Mouse (Mus musculus) fat pad, adult 2 months (tissue): ENCODE measurements around the gene Ntn4.

Experiments used
- DNase-seq: peaks from one replicate; pipeline ENCODE4 v3.0.0-alpha.2; 2011; ENCODE audit warnings: low read depth, low spot score; ENCODE audit errors: extremely low read depth

The Ntn4 gene

DNA sequence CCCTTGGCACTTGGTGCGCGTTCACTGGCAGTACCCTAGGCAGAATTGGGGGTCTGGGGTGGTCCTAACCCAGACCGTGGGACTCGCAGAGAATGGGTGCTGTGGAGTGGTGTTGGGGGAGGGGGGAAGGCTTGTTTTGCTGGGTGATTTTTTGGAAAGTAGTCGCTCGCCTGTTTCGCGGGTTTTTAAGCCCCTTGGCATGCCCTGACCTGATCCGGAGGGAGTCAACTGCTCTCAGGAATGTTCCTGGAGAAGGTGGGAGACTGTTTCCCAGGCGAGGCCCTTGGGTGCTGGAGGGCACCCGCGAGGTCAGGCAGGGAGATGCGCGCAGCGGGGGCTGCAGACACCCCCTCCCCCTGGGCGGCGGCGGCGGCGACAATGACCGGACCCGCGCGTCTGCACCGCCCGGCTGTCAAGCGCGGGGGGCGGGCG lies at the start of gene Ntn4:
Ntn4 (plus strand) TSS at position 161 of the 432 bp plus-strand sequence.
- no peak for DNase-seq

DNA sequence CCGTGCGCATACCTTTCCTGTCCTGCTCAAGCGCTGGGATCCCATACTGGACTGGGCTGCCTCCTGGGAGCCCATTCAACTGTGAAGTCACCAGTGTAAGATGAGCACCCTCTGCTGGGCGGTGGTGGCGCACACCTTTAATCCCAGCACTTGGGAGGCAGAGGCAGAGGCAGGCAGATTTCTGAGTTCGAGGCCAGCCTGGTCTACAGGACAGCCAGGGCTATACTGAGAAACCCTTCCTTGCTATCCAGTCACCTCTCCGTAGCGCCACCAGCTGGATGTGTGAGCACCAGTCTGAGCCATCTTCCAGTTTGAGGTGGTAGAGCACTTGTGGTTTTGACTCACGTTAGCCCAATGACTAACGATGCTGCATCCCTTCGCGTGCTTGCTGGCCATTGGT lies 48.0 kb upstream of the Ntn4 start:
- DNase-seq: no peak

DNA sequence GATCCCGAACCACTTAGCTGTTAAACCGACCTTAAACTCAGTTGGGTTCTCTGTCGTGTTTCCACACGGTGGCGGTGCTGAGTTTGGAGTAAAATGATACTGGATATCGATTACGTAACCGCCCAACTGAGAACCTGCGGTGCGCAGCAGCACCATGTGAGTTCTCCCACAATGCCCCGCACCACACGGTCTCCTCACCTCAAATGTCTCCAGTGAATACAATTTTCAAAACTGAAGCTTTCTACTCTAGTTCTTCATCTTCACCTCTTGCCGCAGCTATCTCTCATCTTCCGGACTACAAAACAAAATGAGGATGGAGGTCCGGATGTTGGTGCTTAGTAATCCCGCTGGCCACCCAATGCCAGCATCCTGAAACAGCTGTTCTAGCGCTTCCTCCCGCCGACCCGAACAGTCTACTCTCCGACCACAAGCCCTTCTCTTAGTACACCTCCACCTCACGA lies 46.4 kb upstream of the Ntn4 start:
- no peak for DNase-seq

DNA sequence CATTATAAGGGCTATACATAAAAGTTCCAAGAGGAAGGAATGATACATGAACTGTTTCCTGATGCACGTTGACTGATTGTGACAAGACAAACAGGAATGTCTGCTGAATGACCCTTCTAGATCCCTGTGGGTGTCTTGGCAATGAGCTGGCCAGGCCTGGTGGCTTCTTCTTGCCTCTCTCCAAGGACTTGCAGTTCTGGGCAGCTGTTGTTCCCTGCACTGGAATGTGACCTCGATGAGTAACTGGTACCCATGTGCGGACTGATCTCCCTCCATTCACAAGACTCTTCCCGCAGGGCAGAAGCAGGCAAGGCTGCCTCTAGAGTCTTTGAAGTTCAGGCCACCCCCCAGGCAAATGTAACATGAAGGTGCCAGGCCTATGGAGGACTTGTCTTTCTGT lies 44.6 kb upstream of the Ntn4 start:
- peak; percentile 39 for DNase-seq

DNA sequence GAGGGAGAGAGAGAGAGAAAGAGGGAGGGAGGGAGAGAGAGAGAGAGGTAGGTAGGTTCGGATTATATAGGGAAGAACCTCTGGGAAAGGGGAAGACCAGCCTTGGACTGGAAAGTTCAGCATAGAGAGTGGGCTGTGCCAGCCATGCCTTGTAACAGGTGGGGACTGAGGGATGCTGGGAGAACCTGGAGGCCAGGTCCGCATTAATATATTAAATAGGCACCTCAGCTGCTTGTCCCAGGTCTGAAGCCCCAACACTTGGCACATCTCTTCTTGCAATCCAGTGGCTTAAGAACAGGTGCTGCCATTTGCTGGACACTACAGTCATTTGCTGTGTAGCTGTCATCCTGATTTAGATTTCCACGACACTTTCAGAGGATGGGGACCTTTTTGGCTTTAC lies 43.8 kb upstream of the Ntn4 start:
- DNase-seq: no peak

DNA sequence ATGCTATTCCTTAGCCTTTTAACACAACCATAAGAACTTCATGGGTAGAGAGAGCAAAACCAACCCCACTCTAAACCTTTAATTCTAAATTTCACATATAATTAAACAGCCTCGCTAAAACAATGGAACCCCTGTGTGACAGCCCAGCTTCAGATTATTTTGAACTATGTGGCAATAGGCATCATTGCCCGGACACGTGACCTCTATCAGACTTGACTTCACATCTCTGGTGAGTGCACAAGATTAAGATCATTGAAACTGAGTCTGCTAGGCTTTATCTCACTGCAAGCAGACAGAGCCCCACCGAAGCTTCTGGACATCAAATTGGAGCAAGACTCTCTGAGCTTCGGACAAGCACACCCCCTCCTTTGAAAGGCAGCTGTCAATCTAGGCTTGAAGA lies 38.2 kb upstream of the Ntn4 start:
- DNase-seq: no peak

DNA sequence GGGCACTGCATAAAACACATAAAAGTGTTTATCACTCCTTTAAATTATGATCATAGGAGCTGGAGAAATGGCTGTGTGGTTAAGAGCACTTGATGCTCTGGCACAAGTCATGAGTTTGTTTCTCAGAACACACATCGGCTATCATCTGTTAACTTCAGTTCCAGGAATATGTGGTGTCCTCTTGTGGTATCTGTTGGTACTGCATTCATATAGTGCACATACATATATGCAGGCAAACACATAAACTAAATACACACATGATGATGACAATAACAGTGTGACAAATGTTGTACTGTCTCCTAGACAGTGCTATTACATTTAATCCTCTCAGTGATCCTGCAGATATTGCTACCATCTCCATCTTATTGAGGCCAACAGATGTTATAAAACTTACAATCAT lies 37.2 kb upstream of the Ntn4 start:
- no peak for DNase-seq

DNA sequence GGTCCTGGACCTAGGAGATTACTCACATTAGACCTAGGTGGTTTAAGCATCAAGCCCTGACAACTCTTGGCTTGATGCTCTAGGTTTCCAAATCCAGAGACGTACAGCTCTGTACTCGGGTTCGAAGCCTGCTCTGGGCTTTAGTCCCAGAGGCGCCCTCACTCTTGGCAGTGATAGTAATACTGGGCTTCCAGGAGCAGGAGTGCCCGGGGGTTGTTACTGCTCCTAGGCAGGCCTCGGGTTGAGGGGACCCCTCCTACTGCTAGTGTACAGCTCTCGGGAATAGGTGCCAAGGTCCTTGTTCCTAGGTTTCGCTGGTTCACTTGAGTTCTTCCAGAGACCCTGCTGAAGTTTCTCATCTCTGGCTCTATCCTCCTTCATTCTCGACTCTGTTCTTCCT lies 34.2 kb upstream of the Ntn4 start:
- DNase-seq: no peak

DNA sequence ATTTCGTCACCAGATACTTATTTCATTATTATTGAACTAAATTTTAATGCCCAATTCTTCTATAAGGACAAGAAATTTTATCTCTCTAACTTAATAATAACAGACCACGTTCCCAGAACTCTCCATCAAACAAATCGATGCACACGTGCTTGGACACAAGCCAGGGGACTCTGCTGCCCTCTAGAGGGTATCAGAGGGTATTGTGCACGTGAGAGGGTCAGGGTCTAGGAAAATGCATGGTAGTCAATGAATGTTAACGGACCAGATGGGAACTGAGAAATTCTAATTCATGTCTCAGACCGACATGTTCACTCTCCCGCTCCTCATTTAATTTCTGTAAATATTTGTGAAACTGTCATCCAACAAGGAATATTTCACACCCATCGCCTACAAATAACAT lies 32.4 kb upstream of the Ntn4 start:
- no peak for DNase-seq

DNA sequence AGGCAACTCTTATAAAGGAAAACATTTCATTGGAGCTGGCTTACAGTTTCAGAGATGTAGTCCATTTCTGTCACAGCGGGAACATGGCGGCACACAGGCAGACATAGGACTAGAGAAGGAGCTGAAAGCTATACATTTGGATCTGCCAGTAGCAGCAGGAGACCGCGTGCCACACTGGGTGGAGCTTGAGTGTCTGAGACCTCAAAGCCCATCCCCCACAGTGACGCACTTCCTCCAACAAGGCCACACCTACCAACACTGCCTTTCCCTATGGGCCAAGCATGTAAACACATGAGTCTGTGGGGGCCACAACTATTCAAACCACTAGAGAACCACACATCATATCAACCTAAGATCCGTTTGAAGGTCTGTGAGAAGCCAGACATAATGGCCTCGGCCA lies 31.2 kb upstream of the Ntn4 start:
- no peak for DNase-seq

DNA sequence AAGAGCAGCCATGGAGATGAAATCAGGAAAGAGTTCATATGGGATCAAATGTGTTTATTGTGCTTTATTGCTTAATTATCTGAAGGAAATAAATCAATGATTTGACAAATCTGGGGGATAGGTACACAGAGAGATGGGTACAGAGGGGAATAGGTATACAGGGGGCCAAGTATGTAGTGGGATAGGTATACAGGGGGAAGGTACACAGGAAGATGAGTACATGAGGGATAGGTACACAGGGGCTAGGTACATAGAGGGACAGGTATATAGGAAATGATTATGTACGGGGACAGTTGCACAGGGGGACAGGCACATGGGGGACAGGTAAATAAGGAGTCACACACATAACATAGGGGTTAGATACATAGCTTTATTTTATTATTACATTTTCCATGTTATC lies 29.6 kb upstream of the Ntn4 start:
- no peak for DNase-seq

DNA sequence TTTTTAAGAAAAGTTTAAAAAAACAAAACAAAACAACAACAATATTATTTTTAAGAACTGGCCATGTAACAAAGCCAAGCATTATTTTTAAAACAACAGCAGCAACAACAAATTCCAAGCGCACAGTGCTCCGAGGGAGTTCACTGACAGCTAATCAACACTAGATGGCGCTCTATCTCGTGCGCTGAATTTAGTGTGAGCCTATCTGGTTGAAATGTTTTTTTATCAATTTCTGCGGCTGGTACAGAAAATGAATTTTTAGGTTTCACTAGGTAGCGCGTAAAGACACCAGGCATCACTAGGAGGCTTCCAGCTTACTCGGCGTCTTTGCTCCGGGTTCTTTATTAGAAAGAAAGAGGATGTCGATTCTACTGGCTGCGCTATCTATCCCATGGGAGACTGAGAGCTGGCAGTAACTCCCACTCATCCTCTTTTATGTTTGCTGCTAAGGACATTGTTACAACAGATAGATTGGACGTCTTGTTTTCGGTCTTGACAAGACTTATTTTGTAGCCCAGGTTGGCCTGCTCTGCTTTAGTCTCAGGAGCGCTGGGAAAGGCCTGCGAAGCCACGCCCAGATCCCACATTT lies 29.0 kb upstream of the Ntn4 start:
- no peak for DNase-seq

DNA sequence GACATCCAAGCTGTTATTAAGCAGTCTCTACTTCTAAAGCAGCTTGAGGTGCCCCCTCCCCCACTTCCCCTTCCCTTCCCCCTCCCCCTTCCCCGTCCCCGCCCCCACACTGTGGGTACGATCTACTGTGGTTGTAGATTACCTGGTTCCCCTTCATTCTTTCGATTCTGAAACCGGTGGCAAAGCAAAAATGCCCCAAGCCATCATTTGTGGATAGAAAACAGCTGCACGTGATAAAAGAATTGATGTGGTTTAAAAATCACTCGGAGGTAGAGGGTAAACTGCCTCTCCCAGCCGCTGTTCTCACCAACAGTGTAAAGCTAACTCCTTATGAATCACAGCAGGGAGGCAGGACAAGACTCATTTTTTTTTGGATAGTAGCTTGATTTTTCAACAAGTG lies 25.6 kb upstream of the Ntn4 start:
- DNase-seq: no peak

DNA sequence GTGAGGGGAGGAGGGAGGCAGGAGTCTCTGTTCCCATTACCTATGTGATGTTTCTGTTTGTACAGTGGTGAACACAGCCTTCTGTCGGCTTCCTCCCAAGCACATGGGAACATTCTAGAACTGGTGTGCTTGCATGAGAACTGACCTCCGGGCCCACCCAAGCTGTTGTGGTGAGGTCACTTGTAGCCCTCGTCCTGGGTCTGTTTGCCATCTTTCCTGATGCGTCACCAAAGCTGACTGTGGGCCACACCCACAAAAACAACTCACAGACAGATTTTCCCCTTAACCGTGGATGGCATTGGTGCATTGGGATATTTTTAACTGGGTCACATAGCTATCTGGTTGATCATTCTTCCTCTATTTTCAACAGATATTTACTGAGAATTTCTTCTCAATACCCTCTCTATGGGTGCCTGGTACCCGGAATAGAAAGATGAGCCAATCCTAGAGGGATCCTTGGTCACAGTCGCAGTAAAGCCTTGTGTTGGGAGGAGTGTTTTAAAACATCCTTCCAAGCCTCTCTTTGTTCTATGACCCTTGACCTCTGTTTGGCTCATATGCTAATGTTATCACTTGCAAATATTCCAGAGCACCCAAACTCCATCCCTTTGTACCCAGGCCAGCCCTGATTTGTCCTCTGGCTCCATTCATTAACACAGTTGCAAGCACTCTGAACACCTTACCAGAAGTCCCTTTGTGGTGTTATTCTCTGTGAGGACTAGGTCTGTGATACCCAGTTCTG lies 19.9 kb upstream of the Ntn4 start:
- DNase-seq: no peak

DNA sequence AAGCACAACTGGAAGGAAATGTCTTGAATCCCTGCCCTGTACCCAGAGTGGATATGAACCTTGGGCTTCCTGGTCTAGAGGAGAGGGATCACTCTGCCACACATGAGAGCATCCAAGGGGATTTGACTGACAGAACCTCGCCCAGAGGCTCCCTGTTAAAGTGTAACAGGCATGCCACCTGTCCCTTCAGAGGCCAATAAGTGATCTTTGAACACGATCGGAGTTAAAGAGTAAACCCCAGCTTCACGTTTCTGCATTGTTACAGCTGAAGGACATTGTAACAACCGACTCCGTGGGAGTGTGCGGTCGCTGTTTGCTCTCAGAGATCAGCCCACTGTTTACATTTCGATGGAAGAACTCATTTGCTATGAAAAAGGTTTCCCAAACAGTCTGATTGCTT lies 16.8 kb upstream of the Ntn4 start:
- no peak for DNase-seq

DNA sequence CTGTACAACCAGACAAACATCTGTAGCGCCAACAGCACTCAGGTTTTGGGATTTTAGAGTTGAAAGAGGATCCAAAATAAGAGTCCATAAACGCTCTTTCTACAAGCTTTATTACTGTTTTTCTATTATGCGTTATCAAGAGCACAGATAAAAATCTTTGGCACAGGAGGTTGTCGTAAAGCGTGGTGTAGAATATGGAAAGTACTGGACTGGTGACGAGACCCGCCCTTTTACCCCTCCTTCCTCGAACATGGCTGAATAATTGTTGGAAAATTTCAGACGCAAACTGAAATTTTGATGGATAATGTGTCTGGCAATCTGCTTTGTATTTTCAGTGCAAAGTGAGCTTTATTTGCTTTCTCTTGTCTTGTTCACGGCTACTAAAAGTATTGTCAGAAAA lies 16.3 kb upstream of the Ntn4 start:
- DNase-seq: no peak

DNA sequence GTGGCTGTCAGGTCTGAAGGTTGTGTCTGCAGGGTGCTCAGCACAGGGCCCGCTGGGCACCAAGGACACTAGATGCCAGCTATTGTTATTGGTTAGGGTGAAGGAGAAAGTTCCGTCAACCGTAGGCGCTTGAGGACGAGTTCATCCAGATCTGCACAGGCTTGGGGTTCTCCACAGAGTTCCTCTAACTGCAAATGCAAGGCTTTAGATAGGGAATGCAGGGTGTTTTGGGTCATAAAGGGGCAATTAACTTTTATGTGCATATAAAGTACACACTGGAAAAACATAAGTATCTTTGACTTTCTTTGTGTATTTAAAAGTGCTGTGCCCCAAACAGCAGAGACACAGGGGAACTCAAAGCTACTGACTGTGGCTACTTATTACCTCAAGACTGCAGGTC lies 10.2 kb upstream of the Ntn4 start:
- no peak for DNase-seq

DNA sequence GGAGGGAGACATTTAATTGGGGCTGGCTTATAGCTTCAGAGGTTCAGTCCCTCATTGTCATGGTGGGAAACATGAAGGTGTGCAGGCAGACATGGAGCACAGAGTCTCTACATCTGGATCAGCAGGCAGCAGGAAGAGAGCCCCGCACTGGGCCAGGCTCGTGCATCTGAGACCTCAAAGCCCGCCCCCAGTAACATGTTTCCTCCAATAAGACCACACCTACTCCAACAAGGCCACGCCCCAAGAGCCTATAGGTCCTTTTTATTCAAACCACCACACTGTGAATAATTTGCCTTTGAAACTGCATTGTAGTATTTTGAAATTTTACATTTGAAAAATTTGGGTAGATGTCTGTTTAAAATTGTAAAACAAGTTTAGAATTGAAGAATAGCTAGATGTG lies 8.4 kb upstream of the Ntn4 start:
- no peak for DNase-seq

DNA sequence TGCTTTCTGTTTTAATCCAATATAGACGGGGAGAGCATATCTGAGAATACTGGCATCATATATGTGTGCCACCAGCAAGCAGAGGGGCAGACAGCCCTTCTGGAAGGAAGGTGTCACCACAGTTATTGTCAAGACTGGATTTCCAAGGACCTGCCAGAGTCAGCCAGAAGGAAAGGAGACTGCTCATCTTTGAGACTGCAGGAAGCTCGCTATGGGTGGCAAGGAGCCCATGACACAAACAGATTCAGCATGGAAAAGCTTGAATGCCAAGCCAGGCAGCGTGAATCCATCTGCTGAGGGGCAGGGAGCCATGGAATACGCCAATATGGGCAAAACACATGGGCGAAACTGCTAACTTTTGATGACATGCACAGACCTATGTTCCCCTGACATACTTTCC lies 6.9 kb upstream of the Ntn4 start:
- no peak for DNase-seq

DNA sequence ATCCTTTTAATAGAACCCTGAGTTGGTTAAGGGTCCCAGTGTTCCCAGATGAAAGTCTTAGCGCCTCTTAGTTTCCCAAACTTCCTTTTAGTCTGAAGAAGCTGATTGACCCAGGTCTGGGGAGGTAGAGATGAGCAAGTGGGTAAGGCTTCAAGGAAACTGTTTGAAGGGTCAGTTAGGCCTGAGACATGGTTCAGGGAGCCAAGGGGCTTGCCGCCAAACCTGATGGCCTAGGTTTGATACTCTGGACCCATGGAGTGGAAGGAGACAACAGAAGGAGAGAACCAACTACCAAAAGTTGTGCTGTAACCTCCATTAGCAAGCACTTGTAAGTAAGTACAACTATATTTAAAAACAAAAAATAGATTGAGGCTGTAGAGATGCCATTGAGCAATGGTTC lies 6.5 kb upstream of the Ntn4 start:
- no peak for DNase-seq

DNA sequence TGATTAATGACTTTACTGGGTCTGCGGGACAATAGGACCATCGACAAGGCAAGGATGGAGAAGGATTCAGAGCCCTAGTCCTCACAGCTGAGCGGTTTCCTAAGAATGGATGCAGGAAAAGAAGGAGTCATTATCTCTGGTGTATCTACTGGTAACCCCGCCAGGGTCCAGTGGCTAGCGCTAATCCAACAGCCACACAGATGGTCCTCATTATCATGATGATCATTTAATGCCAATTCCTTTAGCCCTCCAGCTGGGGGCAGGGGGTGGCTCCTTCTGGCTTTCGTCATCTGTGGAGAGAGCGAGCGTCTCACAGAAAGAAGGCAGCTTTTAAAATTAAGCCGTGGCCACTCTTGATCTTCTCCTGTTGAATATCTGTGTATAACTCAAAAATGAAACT lies 4.5 kb upstream of the Ntn4 start:
- DNase-seq: no peak

DNA sequence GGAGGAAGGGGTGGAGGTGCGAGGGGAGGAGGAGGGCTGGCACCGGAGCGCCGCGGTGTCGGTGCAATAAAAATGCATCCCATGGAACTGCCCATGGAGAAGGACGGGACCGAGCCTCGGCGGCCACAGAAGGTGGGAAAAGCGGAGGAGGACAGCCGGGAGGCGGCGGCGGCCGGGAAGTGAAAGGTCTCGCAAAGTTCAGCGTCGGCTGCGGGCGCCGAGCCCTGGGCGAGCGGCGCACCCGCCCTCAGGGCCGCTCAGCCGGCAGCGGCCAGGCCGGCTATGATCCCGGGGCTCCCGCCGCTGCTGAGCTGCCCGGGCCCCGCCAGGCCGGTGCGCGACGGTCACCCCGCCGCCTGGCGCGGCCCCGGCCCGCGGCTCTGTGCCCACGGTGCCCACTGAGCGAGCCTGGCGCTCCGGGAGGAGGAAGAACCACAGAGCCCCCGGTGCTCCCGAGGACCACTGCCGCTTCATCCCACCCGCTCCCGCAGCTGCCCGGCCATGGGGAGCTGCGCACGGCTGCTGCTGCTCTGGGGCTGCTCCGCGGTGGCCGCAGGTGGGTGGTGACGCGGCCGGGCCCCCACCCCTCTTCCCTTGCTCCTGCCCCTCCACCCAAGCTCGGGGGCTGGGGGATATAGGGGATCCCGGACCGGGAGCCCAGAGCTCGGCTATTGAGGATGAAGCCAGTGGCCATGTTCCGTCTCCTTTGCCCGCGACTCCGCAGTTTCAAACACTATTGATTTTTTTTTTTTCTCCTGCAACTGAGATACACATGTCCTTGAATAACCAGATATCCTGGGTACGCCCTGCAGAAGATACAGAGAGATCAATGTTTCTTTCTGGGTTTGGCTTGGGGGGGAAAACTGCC lies 706 bp downstream of the Ntn4 start:
- no peak for DNase-seq
